ENCODE assay signal across 19 mouse cellular contexts in genomic region chr6:112302814-112303383, GRCm38 (mm10). TPM values are rescaled to one million over a fixed set of nuclear protein-coding genes. Genes with fewer than 3 reads are reported as not detected.
DNase-seq lines count a peak whose midpoint lies in the region; ATAC-seq lines count a peak whose summit lies in the region.
"Had no signal": no experiment of that assay in that cellular context is flagged by ENCODE, and none has a peak within 500 bp of the region (broad histone marks: within the 10 kb centered on the region; RNA-seq: fewer than 3 reads in every experiment).

No protein-coding gene starts in this region.

- no peak overlapping the region for H3K9ac ChIP-seq in intestine, embryonic 14.5 days (ENCODE audit: low read length)
- H3K9ac ChIP-seq in intestine, embryonic 16.5 days (ENCODE audit: low read depth, low read length), result no peak overlapping the region
- no peak overlapping the region for H3K9ac ChIP-seq in liver, embryonic 15.5 days
- H3K9ac ChIP-seq: forebrain, embryonic 12.5 days; hindbrain, embryonic 15.5 days; kidney, embryonic 15.5 days; limb, embryonic 13.5 days had no signal

- WGBS in heart, embryonic 10.5 days, result 44% methylated on average over 9 of the region's 9 CpGs
- 53% methylated on average over 9 of the region's 9 CpGs for WGBS in intestine, embryonic 14.5 days
- WGBS in intestine, embryonic 16.5 days, result 64% methylated on average over 9 of the region's 9 CpGs
- WGBS in liver, embryonic 15.5 days (ENCODE audit: insufficient replicate concordance), result 61% methylated on average over 9 of the region's 9 CpGs

- H3K9me3 ChIP-seq in heart, embryonic 10.5 days, result no peaks in the 10 kb centered on the region
- no peaks in the 10 kb centered on the region for H3K9me3 ChIP-seq in intestine, embryonic 14.5 days (ENCODE audit: control insufficient read depth, low read length)
- no peaks in the 10 kb centered on the region for H3K9me3 ChIP-seq in intestine, embryonic 16.5 days (ENCODE audit: control insufficient read depth, low read length)
- H3K9me3 ChIP-seq in liver, embryonic 15.5 days (replicated peaks), result no peaks in the 10 kb centered on the region
- H3K9me3 ChIP-seq: forebrain, embryonic 12.5 days; hindbrain, embryonic 15.5 days; kidney, embryonic 15.5 days; limb, embryonic 13.5 days had no signal

- no peak for DNase-seq in heart, embryonic 10.5 days (ENCODE audit: low spot score)
- DNase-seq in heart, adult 18-20 months, result no peak
- DNase-seq in intestine, embryonic 14.5 days (ENCODE audit: low spot score), result peak; percentile 48
- DNase-seq in c-Kit-positive CD71-positive TER-119-positive erythroid progenitor cells, embryonic 14.5 days (ENCODE audit: low spot score), result peak; percentile 8
- no peak for DNase-seq in adrenal gland, postnatal 10 days
- DNase-seq in right cerebral cortex, postnatal 36 days (ENCODE audit: low spot score in 2 of 2), result no peak
- DNase-seq: adrenal gland, postnatal 25 days; cerebellum, adult 2 months; cerebellum, postnatal 36 days; right cerebral cortex, postnatal 25 days had no signal

- no peak overlapping the region for H3K4me2 ChIP-seq in intestine, embryonic 14.5 days (ENCODE audit: low read length)
- no peak overlapping the region for H3K4me2 ChIP-seq in intestine, embryonic 16.5 days (ENCODE audit: low read depth, low read length)
- H3K4me2 ChIP-seq in liver, embryonic 15.5 days, result no peak overlapping the region
- H3K4me2 ChIP-seq: forebrain, embryonic 12.5 days; hindbrain, embryonic 15.5 days; kidney, embryonic 15.5 days; limb, embryonic 13.5 days had no signal

- H3K4me3 ChIP-seq in heart, embryonic 10.5 days, result no peak overlapping the region
- no peak overlapping the region for H3K4me3 ChIP-seq in intestine, embryonic 14.5 days (ENCODE audit: low read depth, low read length)
- no peak overlapping the region for H3K4me3 ChIP-seq in intestine, embryonic 16.5 days (ENCODE audit: low read length)
- no peak overlapping the region for H3K4me3 ChIP-seq in liver, embryonic 15.5 days (replicated peaks)
- H3K4me3 ChIP-seq: forebrain, embryonic 12.5 days; hindbrain, embryonic 15.5 days; kidney, embryonic 15.5 days; limb, embryonic 13.5 days had no signal

- H3K4me1 ChIP-seq in heart, embryonic 10.5 days, result peaks cover 29% of the 10 kb centered on the region
- 0 out of 2 replicates have a peak, but pooled peaks cover 2% of the 10 kb centered on the region for H3K4me1 ChIP-seq in intestine, embryonic 14.5 days (replicated peaks; ENCODE audit: control insufficient read depth, insufficient read depth, low read length)
- H3K4me1 ChIP-seq in intestine, embryonic 16.5 days (ENCODE audit: control insufficient read depth, insufficient read depth, low read length), result peaks cover 21% of the 10 kb centered on the region
- no peaks in the 10 kb centered on the region for H3K4me1 ChIP-seq in liver, embryonic 15.5 days (replicated peaks)
- H3K4me1 ChIP-seq: forebrain, embryonic 12.5 days; hindbrain, embryonic 15.5 days had no signal

- no peaks in the 10 kb centered on the region for H3K27me3 ChIP-seq in heart, embryonic 10.5 days (ENCODE audit: insufficient read depth, poor library complexity, severe bottlenecking)
- no peaks in the 10 kb centered on the region for H3K27me3 ChIP-seq in intestine, embryonic 14.5 days (replicated peaks; ENCODE audit: control insufficient read depth, insufficient read depth, low read length)
- no peaks in the 10 kb centered on the region for H3K27me3 ChIP-seq in intestine, embryonic 16.5 days (replicated peaks; ENCODE audit: control insufficient read depth, insufficient read depth, low read length)
- no peaks in the 10 kb centered on the region for H3K27me3 ChIP-seq in liver, embryonic 15.5 days
- H3K27me3 ChIP-seq: forebrain, embryonic 12.5 days; hindbrain, embryonic 15.5 days; kidney, embryonic 15.5 days had no signal

- H3K36me3 ChIP-seq in heart, embryonic 10.5 days, result no peaks in the 10 kb centered on the region
- no peaks in the 10 kb centered on the region for H3K36me3 ChIP-seq in intestine, embryonic 14.5 days (ENCODE audit: control insufficient read depth, insufficient read depth, low read length)
- H3K36me3 ChIP-seq in intestine, embryonic 16.5 days (ENCODE audit: control insufficient read depth, insufficient read depth, low read length), result no peaks in the 10 kb centered on the region
- no peaks in the 10 kb centered on the region for H3K36me3 ChIP-seq in liver, embryonic 15.5 days (replicated peaks)
- H3K36me3 ChIP-seq: forebrain, embryonic 12.5 days; hindbrain, embryonic 15.5 days; kidney, embryonic 15.5 days; limb, embryonic 13.5 days had no signal

- peak overlapping the region; percentile 64 for H3K27ac ChIP-seq in heart, embryonic 10.5 days
- H3K27ac ChIP-seq in intestine, embryonic 14.5 days (ENCODE audit: low read depth), result no peak overlapping the region
- no peak overlapping the region for H3K27ac ChIP-seq in intestine, embryonic 16.5 days (ENCODE audit: low read length)
- no peak overlapping the region for H3K27ac ChIP-seq in liver, embryonic 15.5 days (replicated peaks)
- H3K27ac ChIP-seq: forebrain, embryonic 12.5 days; hindbrain, embryonic 15.5 days; kidney, embryonic 15.5 days; limb, embryonic 13.5 days had no signal

- ATAC-seq in intestine, embryonic 14.5 days (replicated peaks; ENCODE audit: low FRiP score, low TSS enrichment, low read depth), result no peak
- no peak for ATAC-seq in intestine, embryonic 16.5 days
- peak; percentile 79 for ATAC-seq in liver, embryonic 15.5 days (ENCODE audit: insufficient read depth)
- ATAC-seq: midbrain, embryonic 16.5 days had no signal

RNA-seq across cellular contexts. Expression of gene Lmcd1, which starts 29.3 kb away (rescaled TPM):
- 12.8 and 30.3 TPM in 2 replicates for polyA plus RNA-seq in heart, embryonic 10.5 days (2016; fragmentation: Nextera tagmentation; extraction: Ambion mirVana)
- total RNA-seq in heart, adult 18-20 months (2021), result 10 to 100 TPM; 33.6 to 35.0 TPM
- polyA plus RNA-seq in intestine, embryonic 14.5 days (2014; fragmentation: Nextera tagmentation; extraction: Ambion mirVana), result 17.9 and 18.0 TPM in 2 replicates
- 12.4 and 14.1 TPM in 2 replicates for polyA plus RNA-seq in intestine, embryonic 16.5 days (2015; fragmentation: Nextera tagmentation; extraction: Ambion mirVana)
- 2.4 and 3.2 TPM in 2 replicates for polyA plus RNA-seq in liver, embryonic 15.5 days (2015; fragmentation: Nextera tagmentation; extraction: Ambion mirVana)
- total RNA-seq in adrenal gland, postnatal 10 days (2021), result 10 to 100 TPM; 12.8 to 18.1 TPM
- total RNA-seq: MEL; neutrophil, adult 5-6 weeks had no signal

Comparison
In these comparisons a context has a peak if more than half of its experiments do, and no peak if none do; other contexts are left out.
1. DNase-seq: peak in intestine, embryonic 14.5 days (single experiment) and c-Kit-positive CD71-positive TER-119-positive erythroid progenitor cells, embryonic 14.5 days (single experiment); none in heart, embryonic 10.5 days (single experiment), heart, adult 18-20 months (0 of 2), adrenal gland, postnatal 10 days (single experiment) and right cerebral cortex, postnatal 36 days (0 of 2).